Mouse (Mus musculus) neural tube, embryonic 14.5 days (tissue): ENCODE measurements around the gene Naa35. TPM values are rescaled to one million over a fixed set of nuclear protein-coding genes. Genes with fewer than 3 reads are reported as not detected.

Source experiments
- ATAC-seq: fragments of 200-750 bp; cut with Nextera tagmentation; 2 replicates; pipeline ENCODE4 v1.8.0; 2017; ENCODE audit warnings: low read depth, mild to moderate bottlenecking, moderate TSS enrichment, moderate library complexity
- H3K27ac ChIP-seq: fragments of 300-500 bp; sonication (generic); 2 replicates; pipeline ENCODE4 v1.5.1; 2014; ENCODE audit warnings: low read depth, mild to moderate bottlenecking, control low read depth, low read length, moderate library complexity, mixed read lengths
- H3K27me3 ChIP-seq: fragments of 300-500 bp; sonication (generic); 2 replicates; pipeline ENCODE4 v1.6.1; 2014; ENCODE audit warnings: low read length; ENCODE audit not compliant: control insufficient read depth, insufficient read depth
- H3K36me3 ChIP-seq: fragments of 300-500 bp; sonication (generic); 2 replicates; pipeline ENCODE4 v1.6.1; 2014; ENCODE audit warnings: low read length, mixed read lengths; ENCODE audit not compliant: control insufficient read depth, insufficient read depth
- H3K4me1 ChIP-seq: fragments of 300-500 bp; sonication (generic); 2 replicates; pipeline ENCODE4 v1.6.1; 2014; ENCODE audit warnings: low read length; ENCODE audit not compliant: control insufficient read depth, insufficient read depth
- H3K4me2 ChIP-seq: fragments of 300-500 bp; sonication (generic); 2 replicates; pipeline ENCODE4 v1.6.1; 2014; ENCODE audit warnings: mild to moderate bottlenecking, low read depth, low read length, control low read depth
- H3K4me3 ChIP-seq: fragments of 300-500 bp; sonication (generic); 2 replicates; pipeline ENCODE4 v1.5.1; 2014; ENCODE audit warnings: low read depth, low read length, control low read depth, mixed read lengths
- H3K9ac ChIP-seq: fragments of 300-500 bp; sonication (generic); replicated peaks from 2 replicates; pipeline ENCODE4 v1.6.1; 2014; ENCODE audit warnings: low read depth, mild to moderate bottlenecking, control low read depth, low read length, mixed read lengths
- H3K9me3 ChIP-seq: fragments of 300-500 bp; sonication (generic); 2 replicates; pipeline ENCODE4 v1.6.1; 2016; ENCODE audit warnings: low read length; ENCODE audit not compliant: control insufficient read depth
- WGBS: fragments of 180-500 bp; shearing (Covaris S2); extraction: QIAGEN DNeasy Blood & Tissue Kit; methylation state at CpG from one replicate; pipeline ENCODE4 v1.1.7; 2014; 5-methylcytosine and 5-hydroxymethylcytosine counted together
- polyA plus RNA-seq: library from polyadenylated mRNA; unstranded; fragments of >200 nt; fragmentation: Nextera tagmentation; extraction: Ambion mirVana; gene quantifications from 2 replicates; pipeline ENCODE4 v1.2.1, GENCODE M21; 2014

Gene Naa35
- polyA plus RNA-seq = 120 and 131 TPM in 2 replicates

- Histone ChIP-seq H3K4me2 (peak within 1 kb of the TSS; percentile 93), H3K27ac (peak within 1 kb of the TSS; percentile 80), H3K27me3 (no peaks in the 10 kb centered on the region), H3K9me3 (no peaks in the 10 kb centered on the region), H3K9ac (peak within 1 kb of the TSS; percentile 88), H3K4me3 (peak within 1 kb of the TSS; percentile 92), H3K36me3 (peaks cover 8% of the 10 kb centered on the region), H3K4me1 (peaks cover 22% of the 10 kb centered on the region)
- peak; percentile 98 for ATAC-seq
- WGBS = under 1% methylated on average over 77 of the region's 83 CpGs
Observed at GRCm38 (mm10) chr13:59584947-59585647, at the start of gene Naa35, which contains the start of gene Agtpbp1. TSS of gene Naa35 (plus strand) at chr13:59585259. TSS of gene Agtpbp1 (minus strand) at chr13:59585227.

GRCm38 (mm10) chr13:59535746-59536145, 49.3 kb upstream of the Naa35 start:
- Histone ChIP-seq H3K4me1 (no peaks in the 10 kb centered on the region), H3K9me3 (no peaks in the 10 kb centered on the region), H3K4me2 (no peak overlapping the region), H3K9ac (no peak overlapping the region), H3K27me3 (no peaks in the 10 kb centered on the region), H3K27ac (no peak overlapping the region), H3K4me3 (no peak overlapping the region), H3K36me3 (peaks cover 4% of the 10 kb centered on the region; the same call in 1 of the 2 replicates)
- ATAC-seq = no peak
- 93% methylated on average over 6 of the region's 6 CpGs for WGBS

GRCm38 (mm10) chr13:59536631-59537030, 48.4 kb upstream of the Naa35 start:
- Histone ChIP-seq H3K27ac (no peak overlapping the region), H3K4me2 (no peak overlapping the region), H3K4me1 (no peaks in the 10 kb centered on the region), H3K9me3 (no peaks in the 10 kb centered on the region), H3K4me3 (no peak overlapping the region), H3K9ac (no peak overlapping the region), H3K27me3 (no peaks in the 10 kb centered on the region), H3K36me3 (peaks cover 4% of the 10 kb centered on the region; the same call in 1 of the 2 replicates)
- no peak for ATAC-seq
- WGBS = 86% methylated on average over 2 of the region's 2 CpGs

GRCm38 (mm10) chr13:59538661-59539060, 46.4 kb upstream of the Naa35 start:
- no peak overlapping the region for H3K4me3 ChIP-seq
- no peaks in the 10 kb centered on the region for H3K36me3 ChIP-seq
- no peak overlapping the region for H3K4me2 ChIP-seq
- H3K27me3 ChIP-seq = no peaks in the 10 kb centered on the region
- H3K27ac ChIP-seq = no peak overlapping the region
- H3K4me1 ChIP-seq = no peaks in the 10 kb centered on the region
- no peak for ATAC-seq
- no peaks in the 10 kb centered on the region for H3K9me3 ChIP-seq
- H3K9ac ChIP-seq = no peak overlapping the region
- 92% methylated on average over 5 of the region's 5 CpGs for WGBS

- H3K9me3 ChIP-seq = no peaks in the 10 kb centered on the region
- no peaks in the 10 kb centered on the region for H3K36me3 ChIP-seq
- no peak for ATAC-seq
- H3K4me1 ChIP-seq = no peaks in the 10 kb centered on the region
- no peak overlapping the region for H3K4me3 ChIP-seq
- no peaks in the 10 kb centered on the region for H3K27me3 ChIP-seq
- WGBS = 88% methylated on average over 5 of the region's 5 CpGs
- no peak overlapping the region for H3K27ac ChIP-seq
- no peak overlapping the region for H3K9ac ChIP-seq
- H3K4me2 ChIP-seq = no peak overlapping the region
Observed at GRCm38 (mm10) chr13:59540030-59540429, 45.0 kb upstream of the Naa35 start.

GRCm38 (mm10) chr13:59542411-59542810, 42.6 kb upstream of the Naa35 start:
- H3K9ac ChIP-seq = no peak overlapping the region
- no peak for ATAC-seq

GRCm38 (mm10) chr13:59547091-59547490, 38.0 kb upstream of the Naa35 start:
- Histone ChIP-seq H3K4me2 (no peak overlapping the region), H3K4me1 (peaks cover 3% of the 10 kb centered on the region), H3K9ac (no peak overlapping the region), H3K9me3 (no peaks in the 10 kb centered on the region), H3K4me3 (no peak overlapping the region), H3K27ac (no peak overlapping the region), H3K27me3 (no peaks in the 10 kb centered on the region), H3K36me3 (no peaks in the 10 kb centered on the region)
- no peak for ATAC-seq
- 59% methylated on average over 2 of the region's 2 CpGs for WGBS

More at GRCm38 (mm10) chr13:59542411-59542810, 42.6 kb upstream of the Naa35 start:
- Histone ChIP-seq H3K27me3 (no peaks in the 10 kb centered on the region), H3K4me2 (no peak overlapping the region), H3K4me3 (no peak overlapping the region), H3K27ac (no peak overlapping the region), H3K36me3 (no peaks in the 10 kb centered on the region), H3K4me1 (peaks cover 3% of the 10 kb centered on the region), H3K9me3 (no peaks in the 10 kb centered on the region)
- WGBS = 94% methylated on average over 10 of the region's 10 CpGs

GRCm38 (mm10) chr13:59547716-59548115, 37.3 kb upstream of the Naa35 start:
- ATAC-seq = no peak
- no peaks in the 10 kb centered on the region for H3K9me3 ChIP-seq
- WGBS = 73% methylated on average over 4 of the region's 4 CpGs
- H3K9ac ChIP-seq = no peak overlapping the region
- no peak overlapping the region for H3K27ac ChIP-seq
- no peaks in the 10 kb centered on the region for H3K36me3 ChIP-seq
- H3K27me3 ChIP-seq = no peaks in the 10 kb centered on the region
- H3K4me1 ChIP-seq = peaks cover 3% of the 10 kb centered on the region
- H3K4me2 ChIP-seq = no peak overlapping the region
- no peak overlapping the region for H3K4me3 ChIP-seq

GRCm38 (mm10) chr13:59549318-59549798, 35.7 kb upstream of the Naa35 start:
- ATAC-seq = no peak
- 68% methylated on average over 1 of the region's 1 CpGs for WGBS
- Histone ChIP-seq H3K36me3 (no peaks in the 10 kb centered on the region), H3K4me1 (peaks cover 3% of the 10 kb centered on the region), H3K27me3 (no peaks in the 10 kb centered on the region), H3K9ac (no peak overlapping the region), H3K9me3 (no peaks in the 10 kb centered on the region), H3K4me3 (no peak overlapping the region), H3K4me2 (no peak overlapping the region), H3K27ac (no peak overlapping the region)
